Mouse (Mus musculus) adrenal gland (tissue): ENCODE data around the gene Tmem184c.

Source experiments
- intact Hi-C: fragments of 180-260 bp; cut with DNase I; formaldehyde crosslinking; loops from one replicate; pipeline ENCODE4 v1.15.1; 2025

Gene Tmem184c

GRCm38 (mm10) chr8:77549121-77549706 is 61.3 kb downstream of the Tmem184c start, which contains the start of gene Prmt9:
Gene Prmt9, plus strand, starts transcription at chr8:77549397.
- intact Hi-C loops, result no loop called here
